Mouse (Mus musculus) embryonic facial prominence, embryonic 14.5 days (tissue): ENCODE measurements around the gene Plcd1. TPM values are rescaled to one million over a fixed set of nuclear protein-coding genes. Genes with fewer than 3 reads are reported as not detected.
A peak's percentile ranks its signal among the peaks of the same experiment; 100 is the strongest.

Experiments used
- ATAC-seq: fragments of 200-750 bp; cut with Nextera tagmentation; 2 replicates; pipeline ENCODE4 v1.8.0; 2017; ENCODE audit warnings: low read depth, moderate number of reproducible peaks, moderate TSS enrichment
- DNase-seq: peaks from one replicate; pipeline ENCODE4 v3.0.0-alpha.2; 2015; ENCODE audit warnings: low spot score
- H3K27ac ChIP-seq: fragments of 300-500 bp; sonication (generic); replicated peaks from 2 replicates; pipeline ENCODE4 v1.5.1; 2014; ENCODE audit warnings: low read depth, mild to moderate bottlenecking, low read length, moderate library complexity
- H3K27me3 ChIP-seq: fragments of 300-500 bp; sonication (generic); replicated peaks from 2 replicates; pipeline ENCODE4 v1.6.1; 2014; ENCODE audit warnings: low read length; ENCODE audit not compliant: control insufficient read depth, insufficient read depth
- H3K36me3 ChIP-seq: fragments of 300-500 bp; sonication (generic); 2 replicates; pipeline ENCODE4 v1.6.1; 2014; ENCODE audit warnings: low read length, mixed read lengths; ENCODE audit not compliant: control insufficient read depth, insufficient read depth
- H3K4me1 ChIP-seq: fragments of 300-500 bp; sonication (generic); 2 replicates; pipeline ENCODE4 v1.6.1; 2014; ENCODE audit warnings: antibody characterized with exemption, low read length; ENCODE audit not compliant: control insufficient read depth, insufficient read depth
- H3K4me2 ChIP-seq: fragments of 300-500 bp; sonication (generic); 2 replicates; pipeline ENCODE4 v1.6.1; 2014; ENCODE audit warnings: low read depth, mild to moderate bottlenecking, low read length, moderate library complexity, mixed read lengths
- H3K4me3 ChIP-seq: fragments of 300-500 bp; sonication (generic); 2 replicates; pipeline ENCODE4 v1.5.1; 2014; ENCODE audit warnings: low read depth, mild to moderate bottlenecking, low read length
- H3K9ac ChIP-seq: fragments of 300-500 bp; sonication (generic); 2 replicates; pipeline ENCODE4 v1.6.1; 2014; ENCODE audit warnings: low read depth, mild to moderate bottlenecking, low read length, moderate library complexity, mixed read lengths
- H3K9me3 ChIP-seq: fragments of 300-500 bp; sonication (generic); 2 replicates; pipeline ENCODE4 v1.6.1; 2016; ENCODE audit warnings: low read length; ENCODE audit not compliant: control insufficient read depth
- WGBS: fragments of 180-500 bp; shearing (Covaris S2); extraction: QIAGEN DNeasy Blood & Tissue Kit; methylation state at CpG from one replicate; pipeline ENCODE4 v1.1.7; 2014; 5-methylcytosine and 5-hydroxymethylcytosine counted together
- polyA plus RNA-seq: library from polyadenylated mRNA; unstranded; fragments of >200 nt; fragmentation: Nextera tagmentation; extraction: Ambion mirVana; gene quantifications from 2 replicates; pipeline ENCODE4 v1.2.1, GENCODE M21; 2014

Gene Plcd1
- polyA plus RNA-seq, 1 experiment from 2014 or later, result 45.2 TPM

DNA sequence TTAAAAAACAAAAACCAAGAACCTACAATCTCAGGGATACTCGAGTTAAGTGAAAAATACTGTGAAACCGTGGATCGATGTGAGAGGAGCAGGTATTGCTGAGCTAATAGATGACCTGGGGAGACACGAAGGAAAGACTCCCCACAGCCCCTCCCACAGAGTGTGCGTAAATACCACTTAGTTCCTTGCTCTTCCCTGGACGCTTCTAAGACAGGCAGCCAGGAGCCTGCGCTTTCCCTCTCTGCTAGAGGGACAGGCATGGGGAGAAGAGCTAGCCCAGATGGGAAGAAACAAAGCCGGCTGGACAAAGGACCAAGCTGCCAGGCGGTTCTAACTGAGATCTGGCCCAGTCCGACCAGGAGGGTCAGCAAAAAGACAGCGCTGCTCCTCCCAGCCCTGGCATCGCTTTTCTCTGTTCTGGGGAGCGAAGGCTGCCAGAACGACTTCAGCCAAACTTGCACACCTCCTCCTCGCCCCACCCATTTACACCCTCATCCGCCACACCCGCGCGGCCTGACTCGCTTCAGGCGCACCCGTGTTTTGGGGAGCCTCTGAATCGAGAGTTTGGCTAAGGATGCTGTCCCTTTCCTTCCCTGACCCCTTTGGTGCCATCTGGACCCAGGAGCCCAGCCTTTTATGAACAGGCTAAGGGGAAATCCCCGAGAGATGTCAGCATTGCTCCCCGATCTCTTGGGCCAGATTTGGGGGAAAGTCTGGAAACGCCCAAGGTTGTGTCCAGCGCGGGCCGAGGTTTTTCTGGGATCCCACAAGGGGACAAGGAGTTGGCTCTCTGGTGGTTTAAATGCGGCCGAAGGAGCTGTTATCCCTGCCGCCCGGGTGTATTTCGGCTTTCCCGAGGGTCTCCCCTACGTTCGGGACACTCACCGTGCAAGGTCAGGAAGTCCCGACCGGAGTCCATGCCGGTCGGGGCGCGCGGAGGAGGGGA lies 556 bp downstream of the Plcd1 start:
- WGBS, result 3% methylated on average over 40 of the region's 45 CpGs
- peak overlapping the region; percentile 83 for H3K27ac ChIP-seq
- no peak for DNase-seq
- H3K27me3 ChIP-seq, result no peaks in the 10 kb centered on the region
- no peaks in the 10 kb centered on the region for H3K36me3 ChIP-seq
- peaks cover 28% of the 10 kb centered on the region for H3K4me1 ChIP-seq
- H3K4me2 ChIP-seq, result peak overlapping the region; percentile 93
- H3K9me3 ChIP-seq, result no peaks in the 10 kb centered on the region
- peak overlapping the region; percentile 73 for H3K9ac ChIP-seq
- peak overlapping the region; percentile 69 for H3K4me3 ChIP-seq
- ATAC-seq, result no peak

- Histone ChIP-seq H3K36me3 (no peaks in the 10 kb centered on the region), H3K9me3 (no peaks in the 10 kb centered on the region), H3K4me1 (peaks cover 30% of the 10 kb centered on the region), H3K9ac (peak overlapping the region; percentile 73; the same call in 1 of the 2 replicates), H3K27ac (no peak overlapping the region), H3K4me2 (peak overlapping the region; percentile 93), H3K4me3 (peak overlapping the region; percentile 69), H3K27me3 (no peaks in the 10 kb centered on the region)
- DNase-seq (no peak), ATAC-seq (no peak)
- 56% methylated on average over 12 of the region's 12 CpGs for WGBS
Measured at GRCm38 (mm10) chr9:119091581-119092310, 1.6 kb downstream of the Plcd1 start.

- no peak overlapping the region for H3K9ac ChIP-seq
- 90% methylated on average over 5 of the region's 5 CpGs for WGBS
- H3K4me1 ChIP-seq, result peaks cover 30% of the 10 kb centered on the region
- H3K27me3 ChIP-seq, result no peaks in the 10 kb centered on the region
- ATAC-seq, result no peak
- no peak overlapping the region for H3K27ac ChIP-seq
- DNase-seq, result no peak
- no peak overlapping the region for H3K4me3 ChIP-seq
- H3K9me3 ChIP-seq, result no peaks in the 10 kb centered on the region
- no peaks in the 10 kb centered on the region for H3K36me3 ChIP-seq
- no peak overlapping the region for H3K4me2 ChIP-seq
Measured at GRCm38 (mm10) chr9:119090462-119090861, 2.8 kb downstream of the Plcd1 start.

DNA sequence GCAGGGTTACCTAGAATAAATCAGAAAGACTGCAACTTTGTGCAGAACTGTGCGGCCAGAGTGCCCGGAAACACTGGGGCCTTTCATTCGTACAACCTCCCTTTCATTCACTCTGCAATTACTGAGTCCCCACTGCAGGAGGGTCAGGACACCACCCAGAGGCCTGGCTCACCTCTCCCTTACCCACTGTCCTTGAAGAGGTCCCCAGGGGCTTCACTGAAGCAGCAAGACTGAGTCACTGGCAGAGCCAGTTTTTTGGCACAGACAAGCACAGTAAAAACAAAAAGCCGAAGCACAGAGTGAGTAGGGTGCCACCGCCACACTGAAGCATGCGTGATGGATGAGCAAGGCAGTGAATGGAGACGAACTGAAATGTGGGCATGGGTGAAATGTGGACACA lies 3.9 kb downstream of the Plcd1 start:
- Histone ChIP-seq H3K27ac (0 out of 2 replicates have a peak overlapping the region, but pooled peaks have one; percentile 15), H3K36me3 (no peaks in the 10 kb centered on the region), H3K4me1 (peaks cover 21% of the 10 kb centered on the region), H3K27me3 (no peaks in the 10 kb centered on the region), H3K4me3 (no peak overlapping the region), H3K9ac (no peak overlapping the region), H3K9me3 (no peaks in the 10 kb centered on the region), H3K4me2 (peak overlapping the region; percentile 11; the same call in 1 of the 2 replicates)
- DNase-seq (no peak), ATAC-seq (no peak)
- WGBS, result 50% methylated on average over 7 of the region's 7 CpGs

- peak overlapping the region; percentile 73 for H3K27ac ChIP-seq
- H3K4me2 ChIP-seq, result peak overlapping the region; percentile 54
- H3K4me1 ChIP-seq, result peaks cover 20% of the 10 kb centered on the region; the same call in 1 of the 2 replicates
- 0 out of 2 replicates have a peak, but pooled peaks cover 1% of the 10 kb centered on the region for H3K36me3 ChIP-seq
- DNase-seq, result peak; percentile 93
- no peaks in the 10 kb centered on the region for H3K9me3 ChIP-seq
- peak; percentile 88 for ATAC-seq
- WGBS, result 1% methylated on average over 24 of the region's 24 CpGs
- peak overlapping the region; percentile 46; the same call in 1 of the 2 replicates for H3K9ac ChIP-seq
- H3K4me3 ChIP-seq, result peak overlapping the region; percentile 40
- no peaks in the 10 kb centered on the region for H3K27me3 ChIP-seq
Measured at GRCm38 (mm10) chr9:119088148-119088801, 5.0 kb downstream of the Plcd1 start.

- Histone ChIP-seq H3K4me3 (no peak overlapping the region), H3K27ac (no peak overlapping the region), H3K4me1 (peaks cover 21% of the 10 kb centered on the region), H3K4me2 (peak overlapping the region; percentile 54; the same call in 1 of the 2 replicates), H3K27me3 (no peaks in the 10 kb centered on the region), H3K36me3 (peaks cover 9% of the 10 kb centered on the region; the same call in 1 of the 2 replicates), H3K9me3 (no peaks in the 10 kb centered on the region), H3K9ac (no peak overlapping the region)
- ATAC-seq (no peak), DNase-seq (no peak)
- 80% methylated on average over 5 of the region's 5 CpGs for WGBS
Measured at GRCm38 (mm10) chr9:119087309-119087708, 6.0 kb downstream of the Plcd1 start.

DNA sequence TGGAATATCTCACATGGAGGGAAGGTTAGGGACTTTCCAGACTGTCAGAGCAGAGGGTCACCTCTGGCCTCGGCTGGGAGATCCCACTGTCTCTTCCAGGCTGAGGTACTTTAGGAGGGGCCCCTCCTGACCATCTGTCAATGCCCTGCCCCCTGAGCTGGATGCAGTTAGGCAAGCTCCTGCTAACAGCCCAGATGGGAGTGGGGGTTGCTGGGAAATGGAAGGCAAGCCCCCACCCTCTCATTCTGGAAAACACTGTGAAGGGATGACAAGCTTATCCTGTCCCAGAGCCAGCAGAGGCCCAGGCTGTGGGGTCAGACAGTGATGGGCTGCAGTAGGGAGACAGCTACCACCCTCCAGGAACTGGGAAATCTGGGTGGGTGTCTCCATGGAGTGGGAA lies 6.9 kb downstream of the Plcd1 start:
- Histone ChIP-seq H3K4me3 (no peak overlapping the region), H3K4me1 (peaks cover 21% of the 10 kb centered on the region), H3K9me3 (no peaks in the 10 kb centered on the region), H3K27ac (no peak overlapping the region), H3K27me3 (no peaks in the 10 kb centered on the region), H3K36me3 (peaks cover 9% of the 10 kb centered on the region; the same call in 1 of the 2 replicates), H3K9ac (no peak overlapping the region), H3K4me2 (no peak overlapping the region)
- WGBS, result 18% methylated on average over 1 of the region's 1 CpGs
- no peak for DNase-seq
- ATAC-seq, result no peak

GRCm38 (mm10) chr9:119083966-119084365 lies 9.3 kb downstream of the Plcd1 start:
- Histone ChIP-seq H3K9ac (no peak overlapping the region), H3K4me2 (no peak overlapping the region), H3K36me3 (peaks cover 19% of the 10 kb centered on the region; the same call in 1 of the 2 replicates), H3K9me3 (no peaks in the 10 kb centered on the region), H3K4me1 (peaks cover 17% of the 10 kb centered on the region), H3K27me3 (no peaks in the 10 kb centered on the region), H3K27ac (no peak overlapping the region), H3K4me3 (no peak overlapping the region)
- WGBS, result 86% methylated on average over 10 of the region's 10 CpGs
- DNase-seq, result no peak
- no peak for ATAC-seq
